Mouse (Mus musculus) CH12.LX (cell line): ENCODE results near the gene Synpo2. TPM values are rescaled to one million over a fixed set of nuclear protein-coding genes. Genes with fewer than 3 reads are reported as not detected.

Experiments used
- DNase-seq: peaks from one replicate; pipeline ENCODE4 v3.0.0-alpha.2; 2013; ENCODE audit errors: extremely low read depth
- H3K27ac ChIP-seq: 2 replicates; pipeline ENCODE4 v1.5.1; 2012; ENCODE audit warnings: low read depth, mild to moderate bottlenecking, control low read depth, moderate library complexity; ENCODE audit not compliant: insufficient read depth
- H3K27me3 ChIP-seq: replicated peaks from 2 replicates; pipeline ENCODE3; 2012; ENCODE audit warnings: inconsistent platforms
- H3K36me3 ChIP-seq, 2 experiments: replicated peaks in 1 of 2; 2 replicates each; pipeline versions ENCODE3 to v1.6.1; 2012; ENCODE audit warnings: inconsistent platforms in 1 of 2, low read length in 1 of 2, mild to moderate bottlenecking in 1 of 2, mixed read lengths in 1 of 2, moderate library complexity in 1 of 2; ENCODE audit not compliant: control insufficient read depth in 1 of 2, insufficient read depth in 1 of 2
- H3K4me1 ChIP-seq, 2 experiments: 2 replicates each; pipeline ENCODE4 v1.6.1; 2012; ENCODE audit warnings: inconsistent platforms in 1 of 2, moderate library complexity in 1 of 2; ENCODE audit not compliant: insufficient read depth in 2 of 2, control insufficient read depth in 1 of 2
- H3K4me2 ChIP-seq: 2 replicates; pipeline ENCODE4 v1.6.1; 2012; ENCODE audit warnings: low read depth, mild to moderate bottlenecking, control low read depth; ENCODE audit not compliant: poor library complexity, insufficient read depth, severe bottlenecking
- H3K4me3 ChIP-seq, 3 experiments: fragments of 150-350 bp in 1 of 3; sonication (generic) in 1 of 3; replicated peaks in 1 of 3; 2 replicates each; pipeline versions ENCODE3 to v1.5.1; 2011 to 2012; ENCODE audit warnings: low read depth in 2 of 3, low read length in 2 of 3, mild to moderate bottlenecking in 2 of 3, moderate library complexity in 2 of 3, control low read depth in 1 of 3, improper control_type of control experiment in 1 of 3, inconsistent platforms in 1 of 3, mixed read lengths in 1 of 3; ENCODE audit not compliant: poor library complexity in 1 of 3
- H3K79me2 ChIP-seq: replicated peaks from 2 replicates; pipeline ENCODE4 v1.6.1; 2012; ENCODE audit warnings: mild to moderate bottlenecking, moderate library complexity; ENCODE audit not compliant: control insufficient read depth, poor library complexity, insufficient read depth, severe bottlenecking; ENCODE audit errors: extremely low read depth
- H3K9ac ChIP-seq: 2 replicates; pipeline ENCODE4 v1.6.1; 2012; ENCODE audit warnings: low read depth, mild to moderate bottlenecking, control low read depth, moderate library complexity; ENCODE audit not compliant: insufficient read depth
- H3K9me3 ChIP-seq: replicated peaks from 2 replicates; pipeline ENCODE3; 2012; ENCODE audit warnings: low read length, inconsistent platforms, mixed read lengths
- BHLHE40 ChIP-seq: IDR thresholded peaks from 2 replicates; pipeline ENCODE4 v1.6.1; 2011; ENCODE audit warnings: mild to moderate bottlenecking, low read depth, low read length, improper control_type of control experiment
- CHD1 ChIP-seq: IDR thresholded peaks from 2 replicates; pipeline ENCODE4 v1.6.1; 2012; ENCODE audit warnings: low read depth, low read length, improper control_type of control experiment, inconsistent platforms
- CHD2 ChIP-seq: IDR thresholded peaks from 2 replicates; pipeline ENCODE4 v1.6.1; 2011; ENCODE audit warnings: low read length, improper control_type of control experiment
- ELF1 ChIP-seq: IDR thresholded peaks from 2 replicates; pipeline ENCODE4 v1.6.1; 2014; ENCODE audit warnings: low read depth, mild to moderate bottlenecking, inconsistent platforms, low read length, improper control_type of control experiment
- MAX ChIP-seq: IDR thresholded peaks from 2 replicates; pipeline ENCODE4 v1.6.1; 2011; ENCODE audit warnings: low read length, improper control_type of control experiment
- MXI1 ChIP-seq: IDR thresholded peaks from 2 replicates; pipeline ENCODE4 v1.6.1; 2011; ENCODE audit warnings: mild to moderate bottlenecking, low read depth, low read length, improper control_type of control experiment
- MYC ChIP-seq: IDR thresholded peaks from 2 replicates; pipeline ENCODE4 v1.6.1; 2011; ENCODE audit warnings: low read depth, mild to moderate bottlenecking, improper control_type of control experiment, low read length
- PAX5 ChIP-seq: IDR thresholded peaks from 2 replicates; pipeline ENCODE4 v1.6.1; 2012; ENCODE audit warnings: low read length, inconsistent platforms, mixed read lengths
- POLR2A ChIP-seq: IDR thresholded peaks from 2 replicates; pipeline ENCODE4 v1.6.1; 2011; ENCODE audit warnings: low read depth, mild to moderate bottlenecking, improper control_type of control experiment, low read length
- RCOR1 ChIP-seq: conservative IDR thresholded peaks from 2 replicates; pipeline ENCODE4 v1.6.1; 2012; ENCODE audit warnings: low read depth, mild to moderate bottlenecking, inconsistent platforms, low read length, improper control_type of control experiment
- SIN3A ChIP-seq: IDR thresholded peaks from 2 replicates; pipeline ENCODE4 v1.6.1; 2012; ENCODE audit warnings: low read length, improper control_type of control experiment, inconsistent platforms
- TBP ChIP-seq: conservative IDR thresholded peaks from 2 replicates; pipeline ENCODE4 v1.6.1; 2011; ENCODE audit warnings: low read depth, low read length, improper control_type of control experiment
- UBTF ChIP-seq: IDR thresholded peaks from 2 replicates; pipeline ENCODE4 v1.6.1; 2012; ENCODE audit warnings: low read depth, mild to moderate bottlenecking, inconsistent platforms, low read length, improper control_type of control experiment, moderate library complexity
- USF2 ChIP-seq: conservative IDR thresholded peaks from 2 replicates; pipeline ENCODE4 v1.6.1; 2011; ENCODE audit warnings: low read depth, low read length, improper control_type of control experiment
- ZC3H11A ChIP-seq: IDR thresholded peaks from 2 replicates; pipeline ENCODE4 v1.6.1; 2012; ENCODE audit warnings: low read depth, mild to moderate bottlenecking, inconsistent platforms, low read length, improper control_type of control experiment
- ZKSCAN1 ChIP-seq: IDR thresholded peaks from 2 replicates; pipeline ENCODE4 v1.6.1; 2012; ENCODE audit warnings: low read depth, inconsistent platforms, low read length, improper control_type of control experiment, borderline replicate concordance
- dilution Hi-C: fragments of 300-500 bp; cut with MboI; formaldehyde crosslinking; loops from 2 replicates; pipeline ENCODE4 v1.14.3; 2020; ENCODE audit warnings: low sequenced_read_pairs; ENCODE audit not compliant: extremely low pct_unique_long_range_greater_than_20kb, extremely low pct_ligation_motif_present
- in situ Hi-C: fragments of 300-500 bp; cut with MboI; formaldehyde crosslinking; loops from 3 replicates; pipeline ENCODE4 v1.14.3; 2019; ENCODE audit warnings: low sequenced_read_pairs, low pct_ligation_motif_present, low pct_unique_long_range_greater_than_20kb, mixed read lengths
- polyA plus RNA-seq: library from polyadenylated mRNA; unstranded; fragments of >175 nt; gene quantifications from 2 replicates; pipeline ENCODE4 v1.2.1, GENCODE M21; 2012; ENCODE audit warnings: low read depth; ENCODE audit not compliant: insufficient read length
- total RNA-seq, 2 experiments: library from RNA; depleted of rRNA; stranded (reverse); fragments of 300-350 nt in 1 of 2; fragments of >200 nt in 1 of 2; gene quantifications; 2 replicates each; pipeline ENCODE4 v1.2.3; 2012 to 2014

Gene Synpo2
- total and polyA plus RNA-seq, 3 experiments = 0.13 to 1.1 (median 0.13) TPM

- Histone ChIP-seq H3K9ac (no peak overlapping the region), H3K79me2 (no peaks in the 10 kb centered on the region), H3K4me2 (no peak overlapping the region), H3K36me3 (no peaks in the 10 kb centered on the region), H3K27me3 (no peaks in the 10 kb centered on the region), H3K4me3 (no peak overlapping the region), H3K27ac (no peak overlapping the region), H3K9me3 (no peaks in the 10 kb centered on the region), H3K4me1 (peaks cover 1 to 6% of the 10 kb centered on the region in 2 experiments; a peak in 3 of 4 replicates)
- no peak for DNase-seq
- in situ Hi-C loops = no loop called here
- dilution Hi-C loops = no loop called here
- no peak for TF ChIP-seq CHD2
- TF ChIP-seq SIN3A = no peak
- no peak for TF ChIP-seq CHD1
- no peak for TF ChIP-seq MAX
- TF ChIP-seq ELF1 = no peak
- no peak for TF ChIP-seq PAX5
- TF ChIP-seq BHLHE40 = no peak
- no peak for TF ChIP-seq MYC
- TF ChIP-seq USF2 = no peak
- no peak for TF ChIP-seq MXI1
- no peak for TF ChIP-seq ZC3H11A
- no peak for TF ChIP-seq TBP
- TF ChIP-seq UBTF = no peak
- TF ChIP-seq, all 38 proteins: peak for 0
Measured at GRCm38 (mm10) chr3:123123817-123124216, 112.1 kb downstream of the Synpo2 start.

- in situ Hi-C loops (no loop called here), dilution Hi-C loops (no loop called here)
- H3K9ac ChIP-seq = no peak overlapping the region
- H3K27ac ChIP-seq = no peak overlapping the region
- 0 out of 4 replicates have a peak, but pooled peaks cover 0 to under 1% of the 10 kb centered on the region in 2 experiments for H3K4me1 ChIP-seq
- no peak for TF ChIP-seq ZKSCAN1
- no peak for TF ChIP-seq POLR2A
- TF ChIP-seq CHD1 = no peak
- TF ChIP-seq RCOR1 = no peak
- no peaks in the 10 kb centered on the region for H3K9me3 ChIP-seq
- DNase-seq = no peak
- H3K79me2 ChIP-seq = no peaks in the 10 kb centered on the region
- no peak overlapping the region for H3K4me2 ChIP-seq
- no peaks in the 10 kb centered on the region for H3K27me3 ChIP-seq
- no peaks in the 10 kb centered on the region for H3K36me3 ChIP-seq
- no peak overlapping the region for H3K4me3 ChIP-seq
Measured at GRCm38 (mm10) chr3:123122151-123123030, 113.6 kb downstream of the Synpo2 start.
